Mouse (Mus musculus) layer of hippocampus, adult 9-10 months (tissue): ENCODE measurements around the gene Tmem178b.

ENCODE experiments used
- DNase-seq: peaks from one replicate; pipeline ENCODE4 v3.0.0; 2022; ENCODE audit warnings: low spot score

The Tmem178b gene

GRCm38 (mm10) chr6:40078353-40078752 is 205.3 kb downstream of the Tmem178b start:
- DNase-seq, result no peak

GRCm38 (mm10) chr6:40083726-40084125 is 210.7 kb downstream of the Tmem178b start:
- DNase-seq, result no peak

DNA sequence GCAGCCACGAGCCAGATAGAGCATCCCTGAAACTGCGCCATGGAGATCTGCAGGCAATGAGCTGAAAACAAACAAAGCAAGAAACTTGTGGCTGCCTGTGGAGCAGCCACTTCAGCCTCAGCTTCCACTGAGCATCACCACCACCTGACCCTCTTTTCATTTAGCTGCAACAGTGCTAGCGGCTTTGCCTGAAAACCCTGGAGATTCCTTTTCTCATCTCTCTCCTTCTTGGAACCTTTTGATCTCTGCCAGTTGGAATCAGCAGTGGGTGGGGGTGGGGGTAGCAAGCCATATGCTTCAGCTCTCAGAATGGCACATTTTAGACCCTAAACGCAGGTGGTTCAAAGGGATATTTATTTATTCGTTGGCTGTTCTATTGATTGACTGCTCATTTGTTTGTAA is 218.2 kb downstream of the Tmem178b start:
- DNase-seq, result no peak

DNA sequence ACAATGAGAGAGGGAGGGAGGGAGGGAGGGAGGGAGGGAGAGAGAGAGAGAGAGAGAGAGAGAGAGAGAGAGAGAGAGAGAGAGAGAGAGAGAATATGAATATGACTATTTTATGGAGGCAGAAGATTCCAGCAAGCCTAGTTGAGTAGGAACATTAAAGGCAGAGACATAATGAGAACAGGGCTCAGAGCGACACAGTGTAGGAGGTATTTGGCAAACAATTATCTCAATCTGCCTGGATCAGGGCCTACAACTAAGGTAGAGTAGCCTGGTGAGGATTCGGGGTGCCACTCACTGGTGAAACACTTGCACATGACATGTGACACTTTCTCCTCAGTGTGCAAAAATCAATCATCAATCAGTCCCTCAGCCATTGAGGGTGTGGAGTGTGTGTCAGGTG is 225.4 kb downstream of the Tmem178b start:
- DNase-seq, result no peak

DNA sequence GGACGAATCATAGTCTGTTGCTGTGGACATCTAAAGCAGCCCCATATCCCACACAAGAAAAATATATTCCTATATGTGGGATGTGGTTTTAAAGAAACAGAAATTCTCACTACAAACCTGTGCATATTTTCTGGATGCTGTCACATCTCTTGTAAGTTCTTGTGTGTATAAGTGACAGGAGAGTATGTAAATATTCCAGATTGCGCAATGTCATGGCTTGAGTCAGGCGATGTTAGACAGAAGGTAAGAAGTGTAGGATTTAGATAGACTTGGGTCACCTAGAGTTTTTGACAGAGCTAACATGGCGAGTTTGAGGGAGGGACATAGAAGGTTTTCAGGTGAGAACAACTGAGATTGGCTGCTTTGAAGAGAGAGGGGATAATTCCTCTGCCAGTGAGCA is 228.7 kb downstream of the Tmem178b start:
- no peak for DNase-seq

- DNase-seq, result no peak
These were observed 229.8 kb downstream of the Tmem178b start for GRCm38 (mm10) chr6:40102863-40103262.

DNA sequence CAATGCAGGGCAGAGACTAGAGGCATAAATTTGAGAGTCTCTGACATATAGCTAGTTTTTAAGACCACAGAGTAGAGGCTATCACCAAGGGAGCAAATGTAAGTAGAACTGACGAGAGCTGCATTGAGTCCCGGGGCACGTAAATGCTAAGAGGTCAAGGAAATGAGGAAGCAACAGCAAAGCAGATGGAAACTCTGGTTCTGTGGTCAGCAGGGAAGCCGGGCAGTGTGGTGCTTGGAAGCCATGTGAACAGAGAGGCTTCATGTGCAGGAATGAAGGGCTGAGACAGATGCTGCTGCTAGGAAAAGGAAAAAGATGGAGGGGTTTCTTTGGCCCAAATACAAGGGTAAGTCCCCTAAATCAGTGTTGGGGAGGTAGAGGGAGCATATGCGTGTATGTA is 237.0 kb downstream of the Tmem178b start:
- no peak for DNase-seq

GRCm38 (mm10) chr6:40110729-40111128 is 237.7 kb downstream of the Tmem178b start:
- no peak for DNase-seq

GRCm38 (mm10) chr6:40112488-40112887 is 239.4 kb downstream of the Tmem178b start:
- peak; percentile 47 for DNase-seq

DNA sequence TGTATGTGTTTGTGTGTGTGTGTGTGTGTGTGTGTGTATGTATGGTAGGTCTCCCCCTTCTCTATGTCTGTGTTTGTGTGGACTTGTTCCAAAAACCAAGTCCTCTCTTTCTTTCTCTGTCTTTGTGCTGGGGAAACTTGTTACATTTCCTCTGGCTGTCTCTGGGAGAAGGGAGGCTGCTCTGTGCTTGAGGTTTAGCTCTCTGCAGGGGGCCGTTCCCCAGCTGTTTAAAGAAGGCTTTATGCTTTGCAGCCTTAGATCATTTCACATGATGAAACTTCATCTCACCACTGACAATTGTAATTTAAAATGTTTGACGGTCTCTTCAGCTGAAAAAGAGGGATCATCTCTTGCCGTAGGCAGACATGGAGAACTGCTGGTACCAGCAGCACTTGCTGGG is 243.2 kb downstream of the Tmem178b start:
- DNase-seq, result no peak

- DNase-seq, result no peak
These were observed 247.1 kb downstream of the Tmem178b start for GRCm38 (mm10) chr6:40120176-40120575.

GRCm38 (mm10) chr6:40121494-40121893 is 248.4 kb downstream of the Tmem178b start:
- no peak for DNase-seq

DNA sequence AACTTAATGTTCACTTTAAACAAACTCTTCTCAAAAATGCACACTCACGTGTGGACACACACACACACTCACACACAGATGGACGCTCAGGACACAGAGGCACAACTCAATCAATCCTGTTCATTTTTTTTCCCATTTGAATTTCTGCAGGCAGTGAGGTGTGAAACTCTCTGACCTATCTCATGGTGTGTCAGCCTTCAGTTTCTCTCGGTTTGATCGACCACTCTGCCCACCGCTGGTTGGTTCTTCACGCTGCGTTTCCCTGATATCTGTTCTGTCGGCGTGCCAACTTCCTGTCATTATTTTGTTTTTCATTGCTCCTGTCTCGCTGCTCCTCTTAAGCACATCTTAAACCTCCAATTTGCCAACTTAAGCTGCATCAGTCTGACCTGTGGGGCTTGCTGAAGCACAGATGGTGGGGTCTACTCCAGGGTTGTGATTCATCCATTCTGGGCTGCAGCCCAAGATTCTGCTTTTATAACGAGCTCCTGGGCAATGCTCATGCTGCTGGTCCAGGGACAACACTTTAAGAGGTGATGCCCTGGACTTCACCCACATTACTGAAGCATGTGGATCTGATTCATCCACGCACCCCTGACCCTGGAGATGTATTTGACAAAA is 250.1 kb downstream of the Tmem178b start:
- DNase-seq, result no peak

DNA sequence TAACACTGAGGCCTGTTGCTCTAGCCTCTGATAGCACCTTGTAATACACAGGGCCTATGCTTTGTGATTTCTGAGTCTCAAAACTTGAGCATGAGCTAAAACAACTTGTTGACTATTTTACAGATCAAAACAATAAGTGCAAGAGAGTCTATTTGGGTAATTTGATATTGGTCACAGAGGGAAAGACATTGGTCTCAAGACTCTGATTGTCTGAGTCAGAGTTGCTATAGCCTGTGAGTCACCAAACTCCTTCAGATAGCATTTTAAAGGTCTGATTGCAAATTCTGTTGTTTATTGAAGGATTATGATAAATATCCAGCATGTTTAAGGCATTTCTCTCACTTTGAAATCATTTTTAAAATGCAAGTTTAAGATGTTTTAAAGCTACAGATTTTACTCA is 250.9 kb downstream of the Tmem178b start:
- DNase-seq, result no peak

GRCm38 (mm10) chr6:40128716-40129115 is 255.6 kb downstream of the Tmem178b start:
- DNase-seq, result no peak

- no peak for DNase-seq
These were observed 258.9 kb downstream of the Tmem178b start for GRCm38 (mm10) chr6:40131936-40132335.

DNA sequence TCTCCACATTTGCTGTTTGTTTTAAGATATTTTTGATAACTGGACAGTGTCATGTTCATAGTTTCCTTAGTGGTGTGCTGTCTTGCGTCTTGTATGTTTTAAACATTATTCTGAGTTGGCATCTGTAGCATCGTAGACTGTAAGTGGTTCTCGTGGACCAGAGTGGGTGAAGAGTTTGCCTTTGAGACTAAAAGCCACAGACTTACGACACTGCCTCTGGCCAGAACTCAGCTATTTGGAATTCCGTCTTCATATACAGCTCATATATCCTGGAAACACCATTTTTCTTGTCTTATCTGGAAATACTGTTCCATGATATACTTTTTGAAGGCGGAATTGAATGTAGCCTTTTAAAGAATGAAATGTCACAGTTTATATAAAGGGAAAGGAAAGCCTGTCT is 260.4 kb downstream of the Tmem178b start:
- no peak for DNase-seq

DNA sequence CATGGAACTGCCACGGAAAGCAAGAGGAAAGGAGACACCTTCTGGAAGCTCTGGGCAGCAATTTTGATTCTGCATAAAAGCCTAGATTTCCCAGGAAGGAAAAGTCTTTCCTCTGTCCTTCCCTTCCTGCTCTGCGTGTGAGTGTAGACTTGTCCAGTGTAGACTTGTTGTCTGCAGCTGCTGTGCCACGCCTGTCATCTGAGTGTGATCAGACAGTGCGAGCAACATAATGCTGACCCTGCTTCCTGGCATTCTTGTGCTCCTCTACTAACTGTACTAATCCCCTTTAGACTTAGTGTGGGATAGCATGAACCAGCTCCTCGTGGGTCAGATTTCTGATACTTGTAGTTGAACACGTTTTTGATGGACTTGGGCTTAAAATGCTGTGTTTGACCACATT is 262.6 kb downstream of the Tmem178b start:
- no peak for DNase-seq

DNA sequence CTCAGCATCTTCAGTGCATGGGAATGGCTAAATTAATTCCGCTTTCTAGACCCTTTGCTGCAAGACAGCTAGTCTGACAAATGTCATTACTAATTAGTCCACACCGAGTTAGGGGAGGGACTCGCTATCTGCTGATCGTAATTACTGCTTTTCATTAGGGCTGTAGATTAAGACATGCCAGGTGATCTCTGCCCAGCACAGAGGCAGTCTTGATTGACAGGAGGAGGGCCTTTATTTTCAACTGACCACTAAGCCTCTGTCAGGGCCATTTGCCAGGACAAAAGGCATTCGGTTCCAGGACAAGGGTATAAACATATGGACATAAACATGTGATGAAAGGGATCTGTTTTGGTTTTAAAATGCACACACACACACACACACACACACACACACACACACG is 264.3 kb downstream of the Tmem178b start:
- no peak for DNase-seq

GRCm38 (mm10) chr6:40137831-40138520 is 264.9 kb downstream of the Tmem178b start:
- no peak for DNase-seq

GRCm38 (mm10) chr6:40142582-40142981 is 269.5 kb downstream of the Tmem178b start:
- DNase-seq, result no peak

DNA sequence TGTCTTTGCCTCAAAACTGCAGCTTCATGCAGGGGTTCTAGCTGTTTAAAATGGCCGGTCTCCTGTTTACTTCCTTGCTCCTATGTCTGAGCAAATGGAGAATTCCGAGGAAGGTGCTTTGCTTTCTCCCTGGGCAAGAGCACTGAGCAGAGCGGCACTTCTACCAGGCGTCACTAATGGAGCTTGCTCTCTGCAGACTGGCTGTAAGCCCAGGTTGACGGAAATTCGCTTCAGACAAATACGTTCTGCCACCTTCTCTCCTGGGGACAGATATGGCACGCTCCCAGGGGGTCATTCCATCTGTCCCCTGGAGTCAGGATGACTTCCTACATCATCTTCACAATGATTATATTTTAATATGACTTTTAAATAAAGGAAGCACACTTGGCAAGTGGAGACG is 271.3 kb downstream of the Tmem178b start:
- no peak for DNase-seq

GRCm38 (mm10) chr6:40145601-40146000 is 272.5 kb downstream of the Tmem178b start:
- DNase-seq, result no peak

DNA sequence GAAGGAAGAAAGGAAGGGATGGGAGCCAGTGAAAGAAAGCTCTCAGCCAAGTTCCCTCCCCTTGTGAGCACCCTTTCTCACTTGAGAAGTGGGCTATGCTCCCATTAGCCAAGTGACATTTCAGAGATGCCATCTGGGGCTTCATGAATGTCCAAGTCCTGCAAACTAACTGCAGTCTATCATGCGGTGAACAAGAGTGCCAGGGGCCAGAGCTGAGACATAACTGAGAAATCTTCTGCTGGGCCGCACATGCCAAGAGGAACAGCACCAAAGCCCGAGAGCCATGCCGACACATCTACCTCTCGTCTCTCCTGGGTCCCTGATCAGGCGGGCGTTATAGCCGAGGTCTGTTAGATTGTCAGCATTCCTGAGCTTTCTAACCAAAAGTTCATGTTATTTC is 279.2 kb downstream of the Tmem178b start:
- no peak for DNase-seq
